Mouse (Mus musculus) liver, embryonic 12.5 days (tissue): ENCODE data around the gene Olfr1465. TPM values are rescaled to one million over a fixed set of nuclear protein-coding genes. Genes with fewer than 3 reads are reported as not detected.

Source experiments
- ATAC-seq: fragments of 200-750 bp; cut with Nextera tagmentation; 2 replicates; pipeline ENCODE4 v1.8.0; 2017; ENCODE audit warnings: moderate number of reproducible peaks, mild to moderate bottlenecking, moderate library complexity
- H3K27ac ChIP-seq: fragments of 300-500 bp; sonication (generic); 2 replicates; pipeline ENCODE4 v1.5.1; 2016; ENCODE audit warnings: mild to moderate bottlenecking
- H3K27me3 ChIP-seq: fragments of 300-500 bp; sonication (generic); replicated peaks from 2 replicates; pipeline ENCODE4 v1.6.1; 2016; ENCODE audit warnings: mild to moderate bottlenecking, moderate library complexity
- H3K36me3 ChIP-seq: fragments of 300-500 bp; sonication (generic); 2 replicates; pipeline ENCODE4 v1.6.1; 2016; ENCODE audit warnings: mild to moderate bottlenecking, moderate library complexity
- H3K4me1 ChIP-seq: fragments of 300-500 bp; sonication (generic); 2 replicates; pipeline ENCODE4 v1.6.1; 2016
- H3K4me2 ChIP-seq: fragments of 300-500 bp; sonication (generic); 2 replicates; pipeline ENCODE4 v1.6.1; 2016; ENCODE audit warnings: mild to moderate bottlenecking, moderate library complexity
- H3K4me3 ChIP-seq: fragments of 300-500 bp; sonication (generic); 2 replicates; pipeline ENCODE4 v1.5.1; 2016; ENCODE audit warnings: mild to moderate bottlenecking, moderate library complexity
- H3K9ac ChIP-seq: fragments of 300-500 bp; sonication (generic); 2 replicates; pipeline ENCODE4 v1.6.1; 2016; ENCODE audit warnings: mild to moderate bottlenecking, moderate library complexity
- H3K9me3 ChIP-seq: fragments of 300-500 bp; sonication (generic); replicated peaks from 2 replicates; pipeline ENCODE4 v1.6.1; 2016; ENCODE audit warnings: mild to moderate bottlenecking, moderate library complexity
- WGBS: fragments of 180-500 bp; shearing (Covaris S2); methylation state at CpG from one replicate; pipeline ENCODE4 v1.1.7; 2016; ENCODE audit not compliant: insufficient replicate concordance; 5-methylcytosine and 5-hydroxymethylcytosine counted together
- polyA plus RNA-seq: library from polyadenylated mRNA; unstranded; fragments of >200 nt; fragmentation: Nextera tagmentation; extraction: Ambion mirVana; gene quantifications from 2 replicates; pipeline ENCODE4 v1.2.1, GENCODE M21; 2016

The Olfr1465 gene
- polyA plus RNA-seq = not detected in 2 replicates

DNA sequence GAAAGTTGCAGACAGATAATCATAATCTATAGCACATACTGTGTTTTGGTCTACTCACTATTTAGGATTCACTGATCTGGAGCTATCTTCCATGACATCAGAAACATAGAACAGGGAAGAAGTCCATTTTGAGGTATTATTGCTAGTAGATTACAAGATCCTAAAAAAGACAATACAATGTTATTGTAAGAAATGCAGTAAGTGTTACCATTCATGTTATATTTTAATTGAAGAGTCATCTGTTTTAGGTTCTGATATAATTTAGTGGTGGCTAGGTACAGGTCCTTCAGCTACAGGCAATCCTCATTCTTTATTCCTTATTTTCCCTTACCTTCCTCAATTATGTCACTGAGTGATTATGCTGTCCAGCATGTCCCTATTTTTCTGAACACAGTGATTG, at the start of gene Olfr1465:
Olfr1465 (minus strand) TSS at position 101 of the 400 bp plus-strand sequence.
- Histone ChIP-seq H3K27ac (no peak within 1 kb of the TSS), H3K9me3 (no peaks in the 10 kb centered on the region), H3K4me2 (no peak within 1 kb of the TSS), H3K9ac (no peak within 1 kb of the TSS), H3K27me3 (no peaks in the 10 kb centered on the region), H3K4me3 (no peak within 1 kb of the TSS), H3K4me1 (no peaks in the 10 kb centered on the region), H3K36me3 (no peaks in the 10 kb centered on the region)
- ATAC-seq = no peak

GRCm38 (mm10) chr19:13361936-13362335, 46.6 kb upstream of the Olfr1465 start, which contains the start of gene Olfr1467:
Gene Olfr1467 (plus strand): TSS chr19:13362236.
- Histone ChIP-seq H3K4me2 (no peak within 1 kb of the TSS), H3K9ac (no peak within 1 kb of the TSS), H3K36me3 (no peaks in the 10 kb centered on the region), H3K4me1 (no peaks in the 10 kb centered on the region), H3K4me3 (no peak within 1 kb of the TSS), H3K9me3 (peaks cover 6% of the 10 kb centered on the region), H3K27ac (no peak within 1 kb of the TSS), H3K27me3 (no peaks in the 10 kb centered on the region)
- 45% methylated on average over 2 of the region's 2 CpGs for WGBS
- no peak for ATAC-seq

DNA sequence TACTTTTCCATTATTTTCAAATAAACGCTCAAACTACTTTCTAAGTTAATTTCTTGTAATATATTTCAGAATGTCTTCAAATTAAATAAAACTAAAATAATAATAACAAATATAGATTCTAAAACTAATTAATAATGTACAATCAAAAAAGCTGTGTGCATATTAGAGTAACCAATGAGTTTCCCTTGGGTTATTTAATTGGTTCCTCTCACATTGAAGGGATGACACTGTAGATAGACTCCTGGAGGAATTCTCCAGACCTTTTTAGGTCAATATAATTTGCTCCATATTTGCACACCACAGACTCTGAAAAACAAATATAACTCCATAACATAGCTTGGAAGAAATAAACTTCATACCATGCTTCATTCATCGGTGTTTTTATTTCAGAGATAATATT, 23.2 kb upstream of the Olfr1465 start, which contains the start of gene Olfr1466:
Olfr1466 (plus strand) TSS at position 301 of the 400 bp plus-strand sequence.
- H3K9me3 ChIP-seq = no peaks in the 10 kb centered on the region; the same call in 1 of the 2 replicates
- no peak within 1 kb of the TSS for H3K4me2 ChIP-seq
- no peaks in the 10 kb centered on the region for H3K4me1 ChIP-seq
- no peaks in the 10 kb centered on the region for H3K27me3 ChIP-seq
- 56% methylated on average over 2 of the region's 2 CpGs for WGBS
- no peak within 1 kb of the TSS for H3K4me3 ChIP-seq
- no peak within 1 kb of the TSS for H3K9ac ChIP-seq
- ATAC-seq = no peak
- H3K27ac ChIP-seq = no peak within 1 kb of the TSS
- no peaks in the 10 kb centered on the region for H3K36me3 ChIP-seq

Other genes starting within 250 kb of the Olfr1465 start
- gene Olfr1457, start 217.7 kb downstream of the Olfr1465 start, polyA plus RNA-seq = not detected in 2 replicates
- gene Olfr1458, start 208.8 kb downstream of the Olfr1465 start, polyA plus RNA-seq = not detected in 2 replicates
- gene Olfr1459, start 166.0 kb downstream of the Olfr1465 start, polyA plus RNA-seq = not detected in 2 replicates
- not detected in 2 replicates for gene Olfr1461, start 152.5 kb downstream of the Olfr1465 start, polyA plus RNA-seq
- gene Olfr1462, start 129.8 kb downstream of the Olfr1465 start, polyA plus RNA-seq = not detected in 2 replicates
- gene Olfr1463, start 84.2 kb downstream of the Olfr1465 start, polyA plus RNA-seq = not detected in 2 replicates
- gene Olfr1466, start 23.3 kb upstream of the Olfr1465 start, polyA plus RNA-seq = not detected in 2 replicates
- not detected in 2 replicates for gene Olfr1467, start 46.7 kb upstream of the Olfr1465 start, polyA plus RNA-seq
- gene Olfr1469, start 92.3 kb upstream of the Olfr1465 start, polyA plus RNA-seq = not detected in 2 replicates
- not detected in 2 replicates for gene Olfr1471, start 127.9 kb upstream of the Olfr1465 start, polyA plus RNA-seq
- not detected in 2 replicates for gene Olfr1472, start 140.5 kb upstream of the Olfr1465 start, polyA plus RNA-seq
- not detected in 2 replicates for gene Olfr1474, start 154.0 kb upstream of the Olfr1465 start, polyA plus RNA-seq
- not detected in 2 replicates for gene Olfr1475, start 164.7 kb upstream of the Olfr1465 start, polyA plus RNA-seq
- not detected in 2 replicates for gene Olfr1477, start 185.0 kb upstream of the Olfr1465 start, polyA plus RNA-seq
- gene Olfr1480, start 212.4 kb upstream of the Olfr1465 start, polyA plus RNA-seq = not detected in 2 replicates